Mouse (Mus musculus): ENCODE measurements around the gene 1700102P08Rik. TPM values are rescaled to one million over a fixed set of nuclear protein-coding genes. Genes with fewer than 3 reads are reported as not detected.
A peak's percentile ranks its signal among the peaks of the same experiment; 100 is the strongest.

Gene 1700102P08Rik
- polyA plus RNA-seq (2014; fragmentation: Nextera tagmentation; extraction: Ambion mirVana) = 1.7 and 2.2 TPM in 2 replicates

DNA sequence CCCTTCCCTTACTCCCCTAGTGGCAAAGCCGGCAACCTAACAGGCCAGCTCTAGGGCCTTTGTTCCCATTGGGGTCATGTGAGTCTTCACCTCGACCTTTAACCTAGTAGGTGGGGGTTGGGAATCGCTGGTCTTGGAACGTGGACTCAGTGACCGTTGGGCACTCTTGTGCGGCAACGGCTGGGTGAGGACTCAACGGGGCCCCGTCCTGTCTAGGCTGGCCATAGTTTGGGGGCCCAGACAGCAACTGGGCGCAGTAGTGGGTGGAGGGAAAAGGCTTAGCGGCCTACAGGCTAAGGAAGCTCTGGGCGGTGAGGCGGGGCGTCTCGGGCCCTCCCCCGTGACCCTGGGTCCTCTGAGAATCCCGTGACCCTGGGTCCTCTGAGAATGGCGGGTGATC, at the start of gene 1700102P08Rik:
TSS of gene 1700102P08Rik (plus strand) at position 130 of the 400 bp plus-strand sequence.
- no peaks in the 10 kb centered on the region for H3K27me3 ChIP-seq (ENCODE audit: control insufficient read depth, insufficient read depth, low read length)
- H3K27ac ChIP-seq = no peak within 1 kb of the TSS
- no peak within 1 kb of the TSS for H3K4me3 ChIP-seq (replicated peaks; ENCODE audit: low read length)
- no peaks in the 10 kb centered on the region for H3K4me1 ChIP-seq (replicated peaks; ENCODE audit: control insufficient read depth, insufficient read depth, low read length)
- no peaks in the 10 kb centered on the region for H3K9me3 ChIP-seq (ENCODE audit: control insufficient read depth, low read length)
- H3K4me2 ChIP-seq (replicated peaks) = no peak within 1 kb of the TSS
- H3K9ac ChIP-seq = no peak within 1 kb of the TSS
- H3K36me3 ChIP-seq (replicated peaks; ENCODE audit: control insufficient read depth, insufficient read depth) = peaks cover 64% of the 10 kb centered on the region
- WGBS = 48% methylated on average over 18 of the region's 18 CpGs
- DNase-seq (ENCODE audit: low spot score) (no peak), ATAC-seq (ENCODE audit: low FRiP score) (no peak)

- H3K4me3 ChIP-seq (replicated peaks; ENCODE audit: low read length) = no peak overlapping the region
- no peak overlapping the region for H3K4me2 ChIP-seq (replicated peaks)
- H3K36me3 ChIP-seq (replicated peaks; ENCODE audit: control insufficient read depth, insufficient read depth) = no peaks in the 10 kb centered on the region
- no peak overlapping the region for H3K27ac ChIP-seq
- H3K4me1 ChIP-seq (replicated peaks; ENCODE audit: control insufficient read depth, insufficient read depth, low read length) = peaks cover 21% of the 10 kb centered on the region
- H3K9me3 ChIP-seq (ENCODE audit: control insufficient read depth, low read length) = no peaks in the 10 kb centered on the region
- DNase-seq (ENCODE audit: low spot score) (no peak), ATAC-seq (ENCODE audit: low FRiP score) (no peak)
- no peak overlapping the region for H3K9ac ChIP-seq
- WGBS = 88% methylated on average over 3 of the region's 3 CpGs
- no peaks in the 10 kb centered on the region for H3K27me3 ChIP-seq (ENCODE audit: control insufficient read depth, insufficient read depth, low read length)
Measured at GRCm38 (mm10) chr9:108343331-108343730, 49.3 kb upstream of the 1700102P08Rik start.

GRCm38 (mm10) chr9:108343835-108344234, 48.8 kb upstream of the 1700102P08Rik start:
- H3K9me3 ChIP-seq (ENCODE audit: control insufficient read depth, low read length) = no peaks in the 10 kb centered on the region
- no peak overlapping the region for H3K27ac ChIP-seq
- no peaks in the 10 kb centered on the region for H3K36me3 ChIP-seq (replicated peaks; ENCODE audit: control insufficient read depth, insufficient read depth)
- no peak overlapping the region for H3K4me2 ChIP-seq (replicated peaks)
- 95% methylated on average over 1 of the region's 1 CpGs for WGBS
- ATAC-seq (ENCODE audit: low FRiP score) = no peak
- no peaks in the 10 kb centered on the region for H3K27me3 ChIP-seq (ENCODE audit: control insufficient read depth, insufficient read depth, low read length)
- no peak overlapping the region for H3K4me3 ChIP-seq (replicated peaks; ENCODE audit: low read length)
- no peak overlapping the region for H3K9ac ChIP-seq
- no peak for DNase-seq (ENCODE audit: low spot score)
- H3K4me1 ChIP-seq (replicated peaks; ENCODE audit: control insufficient read depth, insufficient read depth, low read length) = peaks cover 22% of the 10 kb centered on the region

- Histone ChIP-seq H3K4me1 (replicated peaks; ENCODE audit: control insufficient read depth, insufficient read depth, low read length) (peaks cover 23% of the 10 kb centered on the region), H3K27me3 (ENCODE audit: control insufficient read depth, insufficient read depth, low read length) (no peaks in the 10 kb centered on the region), H3K4me2 (replicated peaks) (no peak overlapping the region), H3K36me3 (replicated peaks; ENCODE audit: control insufficient read depth, insufficient read depth) (no peaks in the 10 kb centered on the region), H3K4me3 (replicated peaks; ENCODE audit: low read length) (no peak overlapping the region), H3K9me3 (ENCODE audit: control insufficient read depth, low read length) (no peaks in the 10 kb centered on the region), H3K27ac (no peak overlapping the region), H3K9ac (no peak overlapping the region)
- 86% methylated on average over 4 of the region's 4 CpGs for WGBS
- no peak for ATAC-seq (ENCODE audit: low FRiP score)
- DNase-seq (ENCODE audit: low spot score) = no peak
Measured at GRCm38 (mm10) chr9:108344471-108344870, 48.1 kb upstream of the 1700102P08Rik start.

DNA sequence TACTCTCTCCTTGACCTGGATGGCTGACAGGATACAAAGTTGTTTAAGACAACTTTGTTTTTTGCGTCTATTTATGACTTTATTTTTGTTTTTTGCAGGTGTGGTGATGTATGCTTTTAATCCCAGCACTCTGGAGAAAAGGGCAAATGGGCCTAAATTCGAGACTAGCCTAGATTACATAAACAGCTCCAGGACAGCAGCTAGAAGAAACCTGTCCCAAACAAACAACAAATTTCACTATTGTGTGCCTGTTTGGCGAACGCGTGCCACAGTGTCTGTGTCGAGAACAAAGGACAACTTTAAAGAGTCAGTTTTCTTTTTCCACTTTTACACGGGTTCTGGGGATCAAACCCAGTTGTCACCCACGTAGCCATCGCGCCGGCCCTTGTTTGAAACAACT, 45.6 kb upstream of the 1700102P08Rik start:
- ATAC-seq (ENCODE audit: low FRiP score) = no peak
- peaks cover 12% of the 10 kb centered on the region for H3K4me1 ChIP-seq (replicated peaks; ENCODE audit: control insufficient read depth, insufficient read depth, low read length)
- H3K27me3 ChIP-seq (ENCODE audit: control insufficient read depth, insufficient read depth, low read length) = no peaks in the 10 kb centered on the region
- peak overlapping the region; percentile 89 for H3K9ac ChIP-seq
- H3K9me3 ChIP-seq (ENCODE audit: control insufficient read depth, low read length) = no peaks in the 10 kb centered on the region
- peak overlapping the region; percentile 90 for H3K4me3 ChIP-seq (replicated peaks; ENCODE audit: low read length)
- WGBS = 6% methylated on average over 11 of the region's 11 CpGs
- DNase-seq (ENCODE audit: low spot score) = no peak
- peaks cover 24% of the 10 kb centered on the region for H3K36me3 ChIP-seq (replicated peaks; ENCODE audit: control insufficient read depth, insufficient read depth)
- peak overlapping the region; percentile 91 for H3K4me2 ChIP-seq (replicated peaks)
- peak overlapping the region; percentile 99 for H3K27ac ChIP-seq

- H3K4me1 ChIP-seq (replicated peaks; ENCODE audit: control insufficient read depth, insufficient read depth, low read length) = peaks cover 12% of the 10 kb centered on the region
- ATAC-seq (ENCODE audit: low FRiP score) (peak; percentile 92), DNase-seq (ENCODE audit: low spot score) (peak; percentile 92)
- no peaks in the 10 kb centered on the region for H3K9me3 ChIP-seq (ENCODE audit: control insufficient read depth, low read length)
- peak within 1 kb of the TSS; percentile 99 for H3K27ac ChIP-seq
- peak within 1 kb of the TSS; percentile 91 for H3K4me2 ChIP-seq (replicated peaks)
- H3K9ac ChIP-seq = peak within 1 kb of the TSS; percentile 89
- H3K36me3 ChIP-seq (replicated peaks; ENCODE audit: control insufficient read depth, insufficient read depth) = peaks cover 30% of the 10 kb centered on the region
- H3K27me3 ChIP-seq (ENCODE audit: control insufficient read depth, insufficient read depth, low read length) = no peaks in the 10 kb centered on the region
- WGBS = under 1% methylated on average over 65 of the region's 75 CpGs
- peak within 1 kb of the TSS; percentile 90 for H3K4me3 ChIP-seq (replicated peaks; ENCODE audit: low read length)
Measured at GRCm38 (mm10) chr9:108347540-108348289, 44.9 kb upstream of the 1700102P08Rik start, which contains the start of gene Usp4. TSS of gene Usp4 (plus strand) at chr9:108347853.

DNA sequence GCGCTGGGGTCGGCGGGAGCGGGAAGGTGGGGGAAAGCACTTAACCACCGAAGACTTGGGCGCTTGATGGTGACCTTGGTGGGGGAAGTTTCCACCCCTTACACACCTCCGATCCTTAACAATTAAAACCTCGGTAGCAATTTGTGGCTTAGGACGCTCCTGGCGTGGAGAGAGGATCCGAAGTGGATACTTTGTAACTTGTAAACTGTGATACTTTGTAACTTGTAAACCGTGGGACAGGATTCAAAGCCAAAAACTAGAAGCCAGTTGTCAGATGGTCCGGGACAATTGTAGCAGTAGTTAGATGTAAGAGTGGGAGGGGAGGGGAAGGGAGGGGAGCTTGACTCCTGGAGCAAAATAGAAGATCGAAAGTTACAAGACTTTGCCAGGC, 44.3 kb upstream of the 1700102P08Rik start:
- peaks cover 36% of the 10 kb centered on the region for H3K36me3 ChIP-seq (replicated peaks; ENCODE audit: control insufficient read depth, insufficient read depth)
- WGBS = 9% methylated on average over 14 of the region's 14 CpGs

DNA sequence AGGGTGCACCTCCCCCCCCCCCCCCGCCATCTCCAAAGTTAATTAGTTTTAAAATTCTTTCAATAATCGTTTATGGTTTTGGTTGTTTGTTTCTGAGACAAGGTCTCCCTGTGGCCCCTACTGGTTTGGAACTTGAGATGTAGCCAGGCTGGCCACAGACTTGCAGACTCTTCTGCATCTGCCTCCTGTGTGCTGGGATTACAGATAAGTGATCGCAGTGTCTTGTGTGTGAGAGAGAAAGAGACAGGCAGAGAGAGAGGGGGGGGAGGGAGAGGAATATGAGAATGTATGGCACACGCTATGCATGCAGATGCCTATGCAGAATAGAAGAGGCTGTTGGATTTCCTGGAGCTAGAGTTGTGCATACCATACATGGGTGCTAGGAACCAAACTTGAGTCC, 42.9 kb upstream of the 1700102P08Rik start:
- no peak overlapping the region for H3K4me2 ChIP-seq (replicated peaks)
- H3K4me3 ChIP-seq (replicated peaks; ENCODE audit: low read length) = no peak overlapping the region
- H3K27me3 ChIP-seq (ENCODE audit: control insufficient read depth, insufficient read depth, low read length) = no peaks in the 10 kb centered on the region
- no peak overlapping the region for H3K9ac ChIP-seq
- ATAC-seq (ENCODE audit: low FRiP score) (no peak), DNase-seq (ENCODE audit: low spot score) (no peak)
- no peaks in the 10 kb centered on the region for H3K9me3 ChIP-seq (ENCODE audit: control insufficient read depth, low read length)
- peaks cover 12% of the 10 kb centered on the region for H3K4me1 ChIP-seq (replicated peaks; ENCODE audit: control insufficient read depth, insufficient read depth, low read length)
- 97% methylated on average over 4 of the region's 4 CpGs for WGBS
- H3K36me3 ChIP-seq (replicated peaks; ENCODE audit: control insufficient read depth, insufficient read depth) = peaks cover 51% of the 10 kb centered on the region
- H3K27ac ChIP-seq = no peak overlapping the region

More for the DNA sequence above, 44.3 kb upstream of the 1700102P08Rik start:
- H3K27ac ChIP-seq = peak overlapping the region; percentile 99; the same call in 1 of the 2 replicates
- peak overlapping the region; percentile 89 for H3K9ac ChIP-seq
- peak overlapping the region; percentile 90 for H3K4me3 ChIP-seq (replicated peaks; ENCODE audit: low read length)
- H3K9me3 ChIP-seq (ENCODE audit: control insufficient read depth, low read length) = no peaks in the 10 kb centered on the region
- H3K4me2 ChIP-seq (replicated peaks) = peak overlapping the region; percentile 91
- H3K4me1 ChIP-seq (replicated peaks; ENCODE audit: control insufficient read depth, insufficient read depth, low read length) = peaks cover 12% of the 10 kb centered on the region
- no peaks in the 10 kb centered on the region for H3K27me3 ChIP-seq (ENCODE audit: control insufficient read depth, insufficient read depth, low read length)
- DNase-seq (ENCODE audit: low spot score) (no peak), ATAC-seq (ENCODE audit: low FRiP score) (no peak)

GRCm38 (mm10) chr9:108378234-108378633, 14.4 kb upstream of the 1700102P08Rik start:
- DNase-seq (ENCODE audit: low spot score) = no peak
- no peaks in the 10 kb centered on the region for H3K4me1 ChIP-seq (replicated peaks; ENCODE audit: control insufficient read depth, insufficient read depth, low read length)
- no peaks in the 10 kb centered on the region for H3K27me3 ChIP-seq (ENCODE audit: control insufficient read depth, insufficient read depth, low read length)
- no peak overlapping the region for H3K4me2 ChIP-seq (replicated peaks)
- peaks cover 98% of the 10 kb centered on the region for H3K36me3 ChIP-seq (replicated peaks; ENCODE audit: control insufficient read depth, insufficient read depth)
- WGBS = 91% methylated on average over 9 of the region's 9 CpGs
- H3K9me3 ChIP-seq (ENCODE audit: control insufficient read depth, low read length) = no peaks in the 10 kb centered on the region
- H3K4me3 ChIP-seq (replicated peaks; ENCODE audit: low read length) = no peak overlapping the region
- ATAC-seq (ENCODE audit: low FRiP score) = no peak
- no peak overlapping the region for H3K9ac ChIP-seq
- no peak overlapping the region for H3K27ac ChIP-seq

Data from hindbrain, embryonic 14.5 days (tissue).